Mouse (Mus musculus) heart, adult 2 months (tissue): ENCODE results near the gene Unk. TPM values are rescaled to one million over a fixed set of nuclear protein-coding genes. Genes with fewer than 3 reads are reported as not detected.

Experiments
- DNase-seq, 2 experiments: peaks; one replicate each; pipeline ENCODE4 v3.0.0; 2021
- H3K27ac ChIP-seq: fragments of 200-600 bp; 2 replicates; pipeline ENCODE4 v1.8.1; 2022
- H3K27me3 ChIP-seq: fragments of 200-500 bp; 2 replicates; pipeline ENCODE4 v1.6.1; 2012; ENCODE audit warnings: mild to moderate bottlenecking, low read length, inconsistent platforms, mixed read lengths; ENCODE audit not compliant: control insufficient read depth, insufficient read depth
- H3K36me3 ChIP-seq: fragments of 200-500 bp; 2 replicates; pipeline ENCODE4 v1.6.1; 2012; ENCODE audit warnings: low read length, inconsistent platforms; ENCODE audit not compliant: control insufficient read depth, insufficient read depth
- H3K4me1 ChIP-seq: fragments of 200-500 bp; 2 replicates; pipeline ENCODE4 v1.6.1; 2011; ENCODE audit warnings: low read length; ENCODE audit not compliant: control insufficient read depth, insufficient read depth
- H3K4me3 ChIP-seq: fragments of 200-600 bp; 2 replicates; pipeline ENCODE4 v1.8.1; 2022
- H3K79me2 ChIP-seq: fragments of 200-500 bp; replicated peaks from 2 replicates; pipeline ENCODE4 v1.6.1; 2012; ENCODE audit warnings: mild to moderate bottlenecking, inconsistent platforms, low read length, moderate library complexity, mixed read lengths; ENCODE audit not compliant: control insufficient read depth, insufficient read depth
- H3K9ac ChIP-seq: fragments of 200-500 bp; 2 replicates; pipeline ENCODE4 v1.6.1; 2012; ENCODE audit warnings: low read depth, mild to moderate bottlenecking, control low read depth, inconsistent platforms, low read length, mixed read lengths
- CTCF ChIP-seq: fragments of 200-600 bp; IDR thresholded peaks from 2 replicates; pipeline ENCODE4 v1.8.1; 2022; ENCODE audit warnings: antibody characterized with exemption, mild to moderate bottlenecking, moderate library complexity
- EP300 ChIP-seq: fragments of 200-500 bp; IDR thresholded peaks from 2 replicates; pipeline ENCODE4 v1.6.1; 2011; ENCODE audit warnings: low read depth, low read length, control low read depth; ENCODE audit not compliant: insufficient read depth
- POLR2A ChIP-seq: fragments of 200-500 bp; IDR thresholded peaks from 2 replicates; pipeline ENCODE4 v1.6.1; 2011; ENCODE audit warnings: mild to moderate bottlenecking, low read depth, low read length, control low read depth; ENCODE audit not compliant: insufficient read depth
- WGBS: fragments of 180-500 bp; shearing (Covaris S2); methylation state at CpG from one replicate; pipeline ENCODE4 v1.1.7; 2018; 5-methylcytosine and 5-hydroxymethylcytosine counted together
- intact Hi-C: fragments of 180-260 bp; cut with DNase I; formaldehyde crosslinking; loops from one replicate; pipeline ENCODE4 v1.15.1; 2025
- polyA plus RNA-seq: library from polyadenylated mRNA; depleted of rRNA; stranded (reverse); fragments of >200 nt; gene quantifications from 2 replicates; pipeline ENCODE4 v1.2.3, GENCODE M21; 2012
- total RNA-seq, 2 experiments: library from RNA; stranded (reverse); gene quantifications; 2 replicates each; pipeline ENCODE4 v1.2.3; 2021

The Unk gene
- total and polyA plus RNA-seq, 3 experiments: 7.1 to 16.5 (median 7.9) TPM

- H3K4me3 ChIP-seq: no peak overlapping the region
- TF ChIP-seq CTCF (no peak), POLR2A (no peak), EP300 (no peak)
- H3K9ac ChIP-seq: no peak overlapping the region
- no peaks in the 10 kb centered on the region for H3K27me3 ChIP-seq
- intact Hi-C loops: no loop called here
- H3K27ac ChIP-seq: no peak overlapping the region
- no peaks in the 10 kb centered on the region for H3K4me1 ChIP-seq
- no peak for DNase-seq
- H3K36me3 ChIP-seq: no peaks in the 10 kb centered on the region
- no peaks in the 10 kb centered on the region for H3K79me2 ChIP-seq
- WGBS: 72% methylated on average over 4 of the region's 4 CpGs
Observed at GRCm38 (mm10) chr11:115997047-115997446, 33.1 kb upstream of the Unk start.

- no peaks in the 10 kb centered on the region for H3K4me1 ChIP-seq
- no peak overlapping the region for H3K27ac ChIP-seq
- no peaks in the 10 kb centered on the region for H3K79me2 ChIP-seq
- H3K9ac ChIP-seq: no peak overlapping the region
- no peak for DNase-seq
- H3K27me3 ChIP-seq: no peaks in the 10 kb centered on the region
- H3K4me3 ChIP-seq: no peak overlapping the region
- intact Hi-C loops: loop anchor here (2.0 kb wide), 1 partner anchor 59 kb away; no protein-coding TSS in a partner anchor
- TF ChIP-seq EP300: no peak
- no peak for TF ChIP-seq CTCF
- TF ChIP-seq POLR2A: no peak
- whole genome bisulfite sequencing: 65% methylated on average over 5 of the region's 5 CpGs
- H3K36me3 ChIP-seq: no peaks in the 10 kb centered on the region
Observed at GRCm38 (mm10) chr11:115997662-115998061, 32.5 kb upstream of the Unk start.

DNA sequence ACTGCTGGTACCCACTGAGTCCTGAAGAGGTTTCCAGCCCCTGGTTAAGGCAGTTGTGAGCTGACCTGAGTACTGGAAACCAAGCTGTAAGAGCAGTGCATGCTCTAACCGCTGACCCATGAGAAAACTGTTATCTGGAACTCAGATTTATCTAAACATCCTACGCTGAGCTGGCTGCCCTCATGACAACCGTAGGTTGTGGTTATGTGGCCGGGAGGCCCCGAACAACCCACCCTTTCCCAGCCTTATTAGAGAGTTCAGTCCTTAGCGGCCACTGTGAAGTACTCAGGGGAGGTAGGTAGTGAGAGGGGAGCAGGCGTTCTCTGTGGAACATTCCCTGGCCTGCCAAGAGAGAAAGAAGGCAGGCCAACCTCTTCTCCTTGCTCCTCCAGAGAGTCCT is 31.1 kb upstream of the Unk start:
- Histone ChIP-seq H3K27ac (no peak overlapping the region), H3K36me3 (no peaks in the 10 kb centered on the region), H3K27me3 (no peaks in the 10 kb centered on the region), H3K4me3 (no peak overlapping the region), H3K79me2 (no peaks in the 10 kb centered on the region), H3K4me1 (no peaks in the 10 kb centered on the region), H3K9ac (no peak overlapping the region)
- intact Hi-C loops: loop anchor here (1.0 to 2.0 kb wide), 2 partner anchors 57 to 60 kb away; no protein-coding TSS in a partner anchor
- WGBS: 46% methylated on average over 7 of the region's 7 CpGs
- no peak for DNase-seq
- no peak for TF ChIP-seq EP300
- no peak for TF ChIP-seq CTCF
- no peak for TF ChIP-seq POLR2A

GRCm38 (mm10) chr11:115999538-116000143 is 30.5 kb upstream of the Unk start:
- 13% methylated on average over 14 of the region's 14 CpGs for WGBS
- Histone ChIP-seq H3K9ac (0 out of 2 replicates have a peak overlapping the region, but pooled peaks have one; percentile 20), H3K36me3 (no peaks in the 10 kb centered on the region), H3K27ac (no peak overlapping the region), H3K4me3 (no peak overlapping the region), H3K27me3 (no peaks in the 10 kb centered on the region), H3K4me1 (no peaks in the 10 kb centered on the region), H3K79me2 (no peaks in the 10 kb centered on the region)
- TF ChIP-seq EP300 (no peak), CTCF (peak; percentile 78)
- intact Hi-C loops: loop anchor here (1.0 to 2.0 kb wide), 2 partner anchors 57 to 61 kb away; no protein-coding TSS in a partner anchor
- DNase-seq: peak; percentile 62 to 78

GRCm38 (mm10) chr11:116000607-116001006 is 29.5 kb upstream of the Unk start:
- Histone ChIP-seq H3K9ac (no peak overlapping the region), H3K27ac (no peak overlapping the region), H3K4me3 (no peak overlapping the region), H3K27me3 (no peaks in the 10 kb centered on the region), H3K36me3 (no peaks in the 10 kb centered on the region), H3K79me2 (no peaks in the 10 kb centered on the region), H3K4me1 (peaks cover 4% of the 10 kb centered on the region)
- DNase-seq: no peak
- TF ChIP-seq CTCF (no peak), POLR2A (no peak), EP300 (no peak)
- 56% methylated on average over 10 of the region's 10 CpGs for WGBS
- intact Hi-C loops: no loop called here

GRCm38 (mm10) chr11:116001725-116002124 is 28.4 kb upstream of the Unk start:
- intact Hi-C loops: no loop called here
- TF ChIP-seq CTCF (no peak), EP300 (no peak), POLR2A (no peak)

More at GRCm38 (mm10) chr11:116001725-116002124, 28.4 kb upstream of the Unk start:
- Histone ChIP-seq H3K27me3 (no peaks in the 10 kb centered on the region), H3K9ac (no peak overlapping the region), H3K79me2 (no peaks in the 10 kb centered on the region), H3K4me1 (peaks cover 4% of the 10 kb centered on the region), H3K27ac (no peak overlapping the region), H3K36me3 (no peaks in the 10 kb centered on the region), H3K4me3 (no peak overlapping the region)
- WGBS: 66% methylated on average over 6 of the region's 6 CpGs
- no peak for DNase-seq
